Mouse (Mus musculus): ENCODE measurements around the gene Mamdc2. TPM values are rescaled to one million over a fixed set of nuclear protein-coding genes. Genes with fewer than 3 reads are reported as not detected.
"Not testable (repeated sequence)": the region's sequence is repeated elsewhere in the genome, so short reads cannot be mapped to it uniquely, and the experiment has no call there.

The Mamdc2 gene
- 2.5 and 2.6 TPM in 2 replicates for polyA plus RNA-seq (2015; fragmentation: Nextera tagmentation; extraction: Ambion mirVana)

GRCm38 (mm10) chr19:23447988-23448497, at the start of gene Mamdc2:
Gene Mamdc2, minus strand, starts transcription at chr19:23448442.
- H3K36me3 ChIP-seq (ENCODE audit: control insufficient read depth, insufficient read depth, low read length) = no peaks in the 10 kb centered on the region
- H3K9me3 ChIP-seq (ENCODE audit: control insufficient read depth, low read length) = peaks cover 4% of the 10 kb centered on the region
- no peak within 1 kb of the TSS for H3K27ac ChIP-seq (ENCODE audit: low read depth, low read length)
- 5% methylated on average over 18 of the region's 19 CpGs for WGBS
- H3K27me3 ChIP-seq (replicated peaks; ENCODE audit: control insufficient read depth, insufficient read depth, low read length) = no peaks in the 10 kb centered on the region
- H3K4me2 ChIP-seq (ENCODE audit: low read length) = peak within 1 kb of the TSS; percentile 70
- peak; percentile 75 for ATAC-seq
- H3K4me1 ChIP-seq (ENCODE audit: control insufficient read depth, insufficient read depth, low read depth, low read length) = peaks cover 14% of the 10 kb centered on the region
- peak within 1 kb of the TSS; percentile 42 for H3K4me3 ChIP-seq (ENCODE audit: low read length)
- peak within 1 kb of the TSS; percentile 37 for H3K9ac ChIP-seq (ENCODE audit: low read depth, low read length)

DNA sequence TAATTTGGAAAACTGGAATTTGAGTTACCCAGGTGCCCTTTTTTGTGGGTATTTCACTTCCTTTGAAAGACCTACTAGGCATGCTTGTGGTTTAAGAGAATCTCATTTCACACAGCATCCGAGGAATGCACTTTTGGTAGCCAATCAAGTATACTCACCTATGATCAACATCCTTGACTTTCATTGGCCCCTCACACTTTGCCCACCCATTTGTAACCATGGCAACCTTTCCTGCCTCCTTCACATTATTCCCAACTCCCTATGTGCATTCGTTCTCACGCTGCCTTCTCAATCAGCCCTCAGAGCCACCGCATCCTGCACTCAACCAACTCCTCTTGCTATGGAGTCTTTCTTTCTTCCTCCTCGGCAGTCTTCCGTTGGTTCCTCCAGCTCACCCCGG, 49.8 kb upstream of the Mamdc2 start:
- peaks cover 3% of the 10 kb centered on the region; the same call in 1 of the 2 replicates for H3K4me1 ChIP-seq (ENCODE audit: control insufficient read depth, insufficient read depth, low read depth, low read length)
- ATAC-seq = no peak
- no peak overlapping the region for H3K4me2 ChIP-seq (ENCODE audit: low read length)
- no peaks in the 10 kb centered on the region for H3K36me3 ChIP-seq (ENCODE audit: control insufficient read depth, insufficient read depth, low read length)
- H3K27me3 ChIP-seq (replicated peaks; ENCODE audit: control insufficient read depth, insufficient read depth, low read length) = no peaks in the 10 kb centered on the region
- H3K9me3 ChIP-seq (ENCODE audit: control insufficient read depth, low read length) = no peaks in the 10 kb centered on the region
- WGBS = 78% methylated on average over 7 of the region's 7 CpGs
- no peak overlapping the region for H3K27ac ChIP-seq (ENCODE audit: low read depth, low read length)
- H3K4me3 ChIP-seq (ENCODE audit: low read length) = no peak overlapping the region
- no peak overlapping the region for H3K9ac ChIP-seq (ENCODE audit: low read depth, low read length)

- no peak overlapping the region for H3K4me3 ChIP-seq (ENCODE audit: low read length)
- peaks cover 3% of the 10 kb centered on the region; the same call in 1 of the 2 replicates for H3K4me1 ChIP-seq (ENCODE audit: control insufficient read depth, insufficient read depth, low read depth, low read length)
- ATAC-seq = no peak
- no peaks in the 10 kb centered on the region for H3K9me3 ChIP-seq (ENCODE audit: control insufficient read depth, low read length)
- 56% methylated on average over 10 of the region's 10 CpGs for WGBS
- H3K4me2 ChIP-seq (ENCODE audit: low read length) = no peak overlapping the region
- no peak overlapping the region for H3K9ac ChIP-seq (ENCODE audit: low read depth, low read length)
- no peaks in the 10 kb centered on the region for H3K36me3 ChIP-seq (ENCODE audit: control insufficient read depth, insufficient read depth, low read length)
- H3K27me3 ChIP-seq (replicated peaks; ENCODE audit: control insufficient read depth, insufficient read depth, low read length) = no peaks in the 10 kb centered on the region
- H3K27ac ChIP-seq (ENCODE audit: low read depth, low read length) = no peak overlapping the region
Observed at GRCm38 (mm10) chr19:23497171-23497917, 49.1 kb upstream of the Mamdc2 start.

- WGBS = 82% methylated on average over 3 of the region's 3 CpGs
- Histone ChIP-seq H3K27me3 (replicated peaks; ENCODE audit: control insufficient read depth, insufficient read depth, low read length) (no peaks in the 10 kb centered on the region), H3K9ac (ENCODE audit: low read depth, low read length) (no peak overlapping the region), H3K36me3 (ENCODE audit: control insufficient read depth, insufficient read depth, low read length) (no peaks in the 10 kb centered on the region), H3K27ac (ENCODE audit: low read depth, low read length) (no peak overlapping the region), H3K9me3 (ENCODE audit: control insufficient read depth, low read length) (no peaks in the 10 kb centered on the region), H3K4me2 (ENCODE audit: low read length) (no peak overlapping the region), H3K4me1 (ENCODE audit: control insufficient read depth, insufficient read depth, low read depth, low read length) (peaks cover 3% of the 10 kb centered on the region; the same call in 1 of the 2 replicates), H3K4me3 (ENCODE audit: low read length) (no peak overlapping the region)
- ATAC-seq = no peak
Observed at GRCm38 (mm10) chr19:23496536-23496935, 48.3 kb upstream of the Mamdc2 start.

GRCm38 (mm10) chr19:23492663-23493062, 44.4 kb upstream of the Mamdc2 start:
- no peaks in the 10 kb centered on the region for H3K9me3 ChIP-seq (ENCODE audit: control insufficient read depth, low read length)
- no peak overlapping the region for H3K4me3 ChIP-seq (ENCODE audit: low read length)
- peaks cover 3% of the 10 kb centered on the region; the same call in 1 of the 2 replicates for H3K4me1 ChIP-seq (ENCODE audit: control insufficient read depth, insufficient read depth, low read depth, low read length)
- H3K4me2 ChIP-seq (ENCODE audit: low read length) = no peak overlapping the region
- no peak overlapping the region for H3K9ac ChIP-seq (ENCODE audit: low read depth, low read length)
- no peaks in the 10 kb centered on the region for H3K27me3 ChIP-seq (replicated peaks; ENCODE audit: control insufficient read depth, insufficient read depth, low read length)
- H3K27ac ChIP-seq (ENCODE audit: low read depth, low read length) = no peak overlapping the region
- ATAC-seq = no peak
- H3K36me3 ChIP-seq (ENCODE audit: control insufficient read depth, insufficient read depth, low read length) = no peaks in the 10 kb centered on the region

- not testable (repeated sequence) for H3K4me1 ChIP-seq (ENCODE audit: control insufficient read depth, insufficient read depth, low read depth, low read length); H3K36me3 ChIP-seq (ENCODE audit: control insufficient read depth, insufficient read depth, low read length); H3K4me2 ChIP-seq (ENCODE audit: low read length); H3K9me3 ChIP-seq (ENCODE audit: control insufficient read depth, low read length); H3K27me3 ChIP-seq (replicated peaks; ENCODE audit: control insufficient read depth, insufficient read depth, low read length); H3K4me3 ChIP-seq (ENCODE audit: low read length); H3K9ac ChIP-seq (ENCODE audit: low read depth, low read length); ATAC-seq; H3K27ac ChIP-seq (ENCODE audit: low read depth, low read length)
- 36% methylated on average over 7 of the region's 7 CpGs for WGBS
Observed at GRCm38 (mm10) chr19:23490703-23491102, 42.5 kb upstream of the Mamdc2 start.

GRCm38 (mm10) chr19:23489780-23490179, 41.5 kb upstream of the Mamdc2 start:
- Histone ChIP-seq H3K9me3 (ENCODE audit: control insufficient read depth, low read length) (no peaks in the 10 kb centered on the region), H3K9ac (ENCODE audit: low read depth, low read length) (no peak overlapping the region), H3K27me3 (replicated peaks; ENCODE audit: control insufficient read depth, insufficient read depth, low read length) (no peaks in the 10 kb centered on the region), H3K4me2 (ENCODE audit: low read length) (no peak overlapping the region), H3K36me3 (ENCODE audit: control insufficient read depth, insufficient read depth, low read length) (no peaks in the 10 kb centered on the region), H3K4me1 (ENCODE audit: control insufficient read depth, insufficient read depth, low read depth, low read length) (no peaks in the 10 kb centered on the region), H3K4me3 (ENCODE audit: low read length) (no peak overlapping the region), H3K27ac (ENCODE audit: low read depth, low read length) (no peak overlapping the region)
- WGBS = 53% methylated on average over 8 of the region's 8 CpGs
- 0 out of 2 replicates have a peak, but pooled peaks have one; percentile 34 for ATAC-seq

DNA sequence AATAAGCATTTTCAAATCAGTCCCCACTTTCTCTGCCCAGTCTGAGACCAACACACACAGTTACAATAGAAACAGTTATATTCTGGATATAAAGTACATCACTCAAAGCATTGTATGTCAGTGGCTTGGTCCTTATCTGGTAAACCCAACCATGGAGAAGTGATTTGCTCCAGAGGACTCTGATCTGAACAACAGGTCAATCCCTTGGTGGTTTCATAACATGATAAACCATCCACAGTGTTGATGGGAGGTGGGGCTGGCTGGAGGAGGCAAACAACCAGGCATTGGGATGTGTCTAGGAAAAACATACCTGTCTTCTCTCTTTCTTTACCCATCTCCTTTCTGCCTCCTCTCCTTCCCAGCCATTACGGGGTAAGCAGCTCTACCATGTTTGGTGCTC, 39.2 kb upstream of the Mamdc2 start:
- H3K4me1 ChIP-seq (ENCODE audit: control insufficient read depth, insufficient read depth, low read depth, low read length) = no peaks in the 10 kb centered on the region
- no peak overlapping the region for H3K27ac ChIP-seq (ENCODE audit: low read depth, low read length)
- no peak for ATAC-seq
- WGBS = 86% methylated on average over 1 of the region's 1 CpGs
- H3K9ac ChIP-seq (ENCODE audit: low read depth, low read length) = no peak overlapping the region
- H3K4me2 ChIP-seq (ENCODE audit: low read length) = no peak overlapping the region
- no peaks in the 10 kb centered on the region for H3K9me3 ChIP-seq (ENCODE audit: control insufficient read depth, low read length)
- H3K4me3 ChIP-seq (ENCODE audit: low read length) = no peak overlapping the region
- H3K27me3 ChIP-seq (replicated peaks; ENCODE audit: control insufficient read depth, insufficient read depth, low read length) = no peaks in the 10 kb centered on the region
- H3K36me3 ChIP-seq (ENCODE audit: control insufficient read depth, insufficient read depth, low read length) = no peaks in the 10 kb centered on the region

DNA sequence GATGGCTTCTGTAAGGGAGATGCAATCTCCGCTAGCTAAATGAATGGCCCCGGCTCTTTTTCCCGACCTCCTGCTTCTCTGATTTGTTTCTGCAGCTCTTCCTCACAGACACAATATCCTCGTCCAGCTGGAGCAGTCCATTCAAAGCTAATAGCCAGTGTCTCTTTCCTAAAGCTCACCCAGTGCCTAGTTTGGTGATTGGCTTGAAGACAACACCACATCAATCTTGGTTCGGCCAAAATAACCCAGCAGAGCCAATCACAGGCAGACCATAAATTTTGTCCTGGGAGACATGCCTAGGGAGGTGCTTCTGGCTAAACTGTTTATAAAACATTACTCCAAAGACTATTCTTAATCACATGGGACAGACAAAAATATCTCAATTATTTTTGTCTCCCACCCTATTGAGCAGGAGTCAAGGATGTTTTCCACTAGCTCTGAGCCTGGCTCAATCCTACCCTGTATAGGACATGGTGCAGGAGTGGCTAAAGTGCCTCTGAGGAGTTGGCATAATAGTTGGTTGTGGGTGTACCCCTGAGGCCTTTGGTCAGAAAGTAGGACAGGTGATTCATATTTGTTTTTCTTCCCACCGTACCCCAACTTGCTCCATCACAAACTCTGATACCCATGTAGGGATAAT, 38.5 kb upstream of the Mamdc2 start:
- no peaks in the 10 kb centered on the region for H3K4me1 ChIP-seq (ENCODE audit: control insufficient read depth, insufficient read depth, low read depth, low read length)
- WGBS = 77% methylated on average over 6 of the region's 6 CpGs
- H3K27me3 ChIP-seq (replicated peaks; ENCODE audit: control insufficient read depth, insufficient read depth, low read length) = no peaks in the 10 kb centered on the region
- no peak overlapping the region for H3K4me3 ChIP-seq (ENCODE audit: low read length)
- H3K27ac ChIP-seq (ENCODE audit: low read depth, low read length) = no peak overlapping the region
- no peaks in the 10 kb centered on the region for H3K36me3 ChIP-seq (ENCODE audit: control insufficient read depth, insufficient read depth, low read length)
- no peak overlapping the region for H3K4me2 ChIP-seq (ENCODE audit: low read length)
- H3K9me3 ChIP-seq (ENCODE audit: control insufficient read depth, low read length) = no peaks in the 10 kb centered on the region
- ATAC-seq = no peak
- H3K9ac ChIP-seq (ENCODE audit: low read depth, low read length) = no peak overlapping the region

Data from hindbrain, embryonic 16.5 days (tissue).